Mouse (Mus musculus): Measurements from ENCODE around the gene Dyrk3.
A peak's percentile ranks its signal among the peaks of the same experiment; 100 is the strongest.
"Not testable (repeated sequence)": the region's sequence is repeated elsewhere in the genome, so short reads cannot be mapped to it uniquely, and the experiment has no call there.

Gene Dyrk3

GRCm38 (mm10) chr1:131138191-131139016 is at the start of gene Dyrk3:
Dyrk3 (minus strand) TSS chr1:131138340.
- peak; percentile 90 for DNase-seq (ENCODE audit: low read depth, low spot score)

DNA sequence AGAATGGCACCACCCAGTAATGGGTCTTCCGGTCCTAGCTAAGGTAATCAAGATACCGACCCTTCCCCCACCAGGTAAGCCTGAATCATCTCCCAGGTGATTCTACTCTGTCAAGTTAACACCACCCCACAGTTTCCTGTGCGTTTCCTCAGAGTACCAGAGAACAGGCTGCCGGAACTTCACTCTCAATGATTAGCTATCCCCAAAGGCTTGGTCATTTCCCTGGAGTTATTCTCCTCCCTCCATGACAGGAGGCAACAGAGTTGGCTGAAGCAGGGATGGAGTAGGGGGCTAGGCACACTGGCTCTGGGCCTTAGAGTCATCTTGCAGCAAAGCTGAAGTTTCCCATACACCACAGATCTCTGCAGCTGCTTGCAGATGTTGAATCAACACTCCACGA is 49.7 kb upstream of the Dyrk3 start:
- no peak for DNase-seq (ENCODE audit: low read depth, low spot score)

GRCm38 (mm10) chr1:131186995-131187394 is 48.9 kb upstream of the Dyrk3 start:
- DNase-seq (ENCODE audit: low read depth, low spot score), result no peak

DNA sequence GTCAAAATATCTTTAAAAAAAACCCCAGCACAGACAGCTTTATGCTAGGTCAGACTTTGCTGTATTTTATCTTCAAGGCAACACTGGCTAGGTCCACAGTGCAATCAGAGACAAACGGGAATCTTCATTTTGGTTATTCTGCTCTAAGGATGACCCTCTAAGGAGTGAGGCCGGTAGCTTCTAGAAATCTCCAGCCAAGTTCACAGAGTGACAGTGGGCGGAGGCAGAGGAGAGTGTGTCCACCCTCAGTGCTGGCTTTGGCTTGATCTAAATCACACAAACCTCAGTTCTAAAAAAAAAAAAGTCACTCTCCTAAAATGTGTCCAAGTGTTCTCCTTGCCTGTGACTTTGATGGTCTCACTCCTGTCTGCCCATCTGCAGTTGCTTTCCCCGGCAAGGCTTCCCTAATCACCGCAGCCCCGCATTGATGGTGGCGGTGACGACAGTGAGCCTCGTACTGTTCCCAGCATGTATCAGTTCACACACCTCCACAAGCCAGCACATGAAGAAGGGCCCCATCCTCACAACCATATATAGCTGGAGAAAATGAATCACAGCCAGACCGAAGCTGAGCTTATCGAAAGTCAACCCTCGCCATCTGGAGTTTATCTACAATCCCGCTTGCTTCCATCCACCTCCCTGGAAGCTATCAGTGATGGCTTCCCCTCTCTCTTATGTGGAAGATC is 47.8 kb upstream of the Dyrk3 start:
- DNase-seq (ENCODE audit: low read depth, low spot score), result no peak

DNA sequence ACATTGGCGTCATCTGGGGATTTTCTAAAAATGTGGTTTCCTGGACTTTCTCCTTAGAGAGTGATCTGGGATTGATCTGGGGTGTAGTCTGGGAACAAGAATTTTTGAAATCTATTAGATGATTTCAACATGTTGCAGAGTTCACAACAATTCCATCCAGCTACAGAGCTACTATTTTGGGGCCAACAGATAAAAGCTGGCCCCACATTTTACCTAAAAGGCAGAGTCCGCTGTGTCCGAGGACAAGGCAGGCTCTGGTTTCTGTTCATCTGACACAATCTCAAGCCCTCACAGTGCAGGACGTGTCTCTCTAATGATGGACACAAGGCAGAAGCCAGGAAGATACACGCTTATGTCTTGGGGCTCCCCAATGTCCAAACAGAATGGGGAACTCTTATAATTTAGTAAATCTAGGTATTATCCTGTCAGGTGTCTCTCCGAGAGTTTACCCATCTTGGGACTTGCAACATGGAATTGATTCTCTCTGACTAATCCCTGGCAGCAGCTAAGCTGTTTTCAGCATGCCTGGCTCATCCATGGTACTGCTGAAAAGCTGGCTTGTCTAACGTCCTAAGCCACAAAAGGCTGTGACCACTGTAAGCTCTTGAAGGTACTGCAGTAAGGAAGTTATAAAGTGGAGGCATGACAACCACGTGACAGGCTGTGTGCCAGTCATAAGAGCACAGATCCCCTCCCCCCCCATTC is 47.0 kb upstream of the Dyrk3 start:
- DNase-seq (ENCODE audit: low read depth, low spot score), result no peak

DNA sequence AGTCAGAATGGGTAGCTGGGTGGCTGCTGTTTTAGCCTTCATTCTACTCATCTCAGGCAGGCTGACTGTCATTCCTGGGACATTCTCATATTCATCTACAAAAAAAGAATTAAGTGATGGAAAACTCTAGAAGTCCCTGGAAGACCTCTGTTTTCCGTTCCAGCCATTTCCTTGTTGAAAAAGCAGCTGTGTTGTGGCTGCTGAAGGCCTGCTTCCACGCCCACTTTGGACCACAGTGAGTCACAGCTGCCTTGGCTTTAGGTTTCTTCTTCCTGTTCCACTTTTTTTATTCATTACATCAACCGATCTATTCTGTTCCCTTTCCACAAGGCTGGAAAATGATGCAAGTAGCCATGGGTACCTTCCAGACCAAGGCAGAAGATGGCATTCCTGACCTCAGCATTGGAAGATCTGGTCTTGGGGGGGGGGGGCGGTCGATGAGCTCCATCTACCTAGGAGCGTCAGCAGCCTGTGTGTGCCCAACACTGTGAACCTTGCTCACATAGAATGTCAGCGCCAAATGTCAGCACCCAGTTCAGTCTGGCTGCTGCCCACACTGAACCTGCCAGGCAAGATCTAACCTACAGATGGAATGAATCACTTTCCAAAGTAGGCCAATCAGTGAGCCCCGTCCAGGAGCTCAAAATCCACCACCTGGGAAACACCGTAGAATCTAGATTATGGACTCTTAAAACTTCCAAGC is 46.3 kb upstream of the Dyrk3 start:
- no peak for DNase-seq (ENCODE audit: low read depth, low spot score)

GRCm38 (mm10) chr1:131183201-131183600 is 45.1 kb upstream of the Dyrk3 start:
- DNase-seq (ENCODE audit: low read depth, low spot score), result no peak

DNA sequence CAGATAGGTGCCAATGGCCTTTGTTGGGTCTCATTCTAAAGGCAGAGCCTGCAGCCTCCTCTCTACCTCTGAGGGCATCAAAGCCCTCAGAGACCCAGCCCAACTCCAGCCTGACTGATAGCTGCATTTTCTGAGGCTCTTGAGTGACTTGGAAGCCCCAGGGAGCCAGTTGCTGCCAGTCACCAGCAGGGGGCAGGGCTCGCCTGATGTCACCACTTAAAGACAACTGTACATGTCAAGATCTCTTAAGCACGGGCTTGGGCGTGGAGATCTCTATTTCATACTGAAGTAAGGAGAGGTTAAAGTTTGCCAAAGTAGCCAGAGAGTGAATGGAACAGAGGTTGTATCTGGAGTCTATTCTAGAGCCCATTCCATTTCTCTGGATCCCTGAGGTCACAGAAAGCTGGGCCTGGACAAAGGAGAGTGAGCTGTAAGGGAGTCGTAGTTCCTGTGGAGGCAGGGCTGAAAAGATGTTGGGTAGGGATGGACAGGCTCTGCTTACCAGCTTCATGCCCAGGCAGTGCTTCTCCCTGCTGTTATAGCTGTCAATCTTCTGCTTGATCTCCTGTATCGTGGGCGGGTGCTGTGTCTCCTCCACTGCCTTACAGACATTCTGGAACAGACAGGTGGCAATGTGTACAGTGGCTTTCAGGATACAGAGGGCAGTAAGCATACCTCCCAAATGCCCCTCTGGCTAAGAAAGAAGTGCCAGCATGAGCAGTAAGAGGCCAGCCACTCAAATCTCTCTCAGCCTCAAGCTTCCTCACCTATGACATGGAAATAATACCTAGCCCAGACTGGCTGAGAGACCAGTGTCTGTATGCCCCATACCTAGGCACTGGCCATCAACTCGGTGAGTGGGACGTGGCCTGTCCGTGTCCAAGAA is 43.7 kb upstream of the Dyrk3 start:
- DNase-seq (ENCODE audit: low read depth, low spot score), result peak; percentile 55

DNA sequence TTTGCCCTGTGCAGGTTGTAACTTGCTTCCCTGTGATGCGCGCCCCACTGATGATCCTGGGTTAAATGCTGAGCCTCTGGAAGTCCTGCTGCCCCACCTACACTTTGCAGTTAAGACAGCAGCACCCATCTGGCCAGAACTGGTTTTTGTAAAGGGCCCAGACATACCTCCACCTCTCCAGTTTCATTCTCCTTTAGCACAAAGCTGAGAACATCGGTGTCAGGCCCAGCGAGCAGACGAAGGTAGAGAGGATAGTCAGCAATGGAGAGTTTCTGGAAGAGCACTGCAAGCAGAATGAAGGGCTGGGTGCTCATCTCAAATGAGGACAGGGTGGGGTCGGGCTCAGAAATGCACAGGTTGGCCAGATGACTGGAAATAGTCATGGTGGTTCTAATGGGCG is 42.2 kb upstream of the Dyrk3 start:
- DNase-seq (ENCODE audit: low read depth, low spot score), result no peak

GRCm38 (mm10) chr1:131178083-131178482 is 39.9 kb upstream of the Dyrk3 start:
- DNase-seq (ENCODE audit: low read depth, low spot score), result no peak

GRCm38 (mm10) chr1:131177249-131177648 is 39.1 kb upstream of the Dyrk3 start:
- no peak for DNase-seq (ENCODE audit: low read depth, low spot score)

GRCm38 (mm10) chr1:131175819-131176218 is 37.7 kb upstream of the Dyrk3 start:
- DNase-seq (ENCODE audit: low read depth, low spot score), result no peak

DNA sequence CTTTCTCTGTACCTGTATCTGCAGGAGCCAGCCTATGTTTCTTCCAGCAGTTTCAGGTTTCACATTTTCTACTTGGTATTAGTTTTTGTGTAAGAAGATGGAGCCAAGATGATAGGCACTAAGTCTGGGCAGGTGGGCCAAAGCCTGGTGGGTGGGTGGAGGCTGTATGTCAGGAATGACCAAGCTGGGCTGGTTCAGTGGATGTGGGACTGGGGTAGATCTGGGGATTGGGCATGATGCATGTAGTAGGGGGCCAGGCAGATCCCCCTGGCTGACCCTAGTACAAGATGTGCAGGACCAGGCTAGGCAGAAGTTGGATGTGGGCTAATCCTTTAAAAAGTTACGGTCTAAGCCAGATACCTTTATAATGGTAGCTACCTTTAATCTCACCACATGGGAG is 37.0 kb upstream of the Dyrk3 start:
- no peak for DNase-seq (ENCODE audit: low read depth, low spot score)

GRCm38 (mm10) chr1:131174299-131174861 is 36.2 kb upstream of the Dyrk3 start:
- DNase-seq (ENCODE audit: low read depth, low spot score), result no peak

DNA sequence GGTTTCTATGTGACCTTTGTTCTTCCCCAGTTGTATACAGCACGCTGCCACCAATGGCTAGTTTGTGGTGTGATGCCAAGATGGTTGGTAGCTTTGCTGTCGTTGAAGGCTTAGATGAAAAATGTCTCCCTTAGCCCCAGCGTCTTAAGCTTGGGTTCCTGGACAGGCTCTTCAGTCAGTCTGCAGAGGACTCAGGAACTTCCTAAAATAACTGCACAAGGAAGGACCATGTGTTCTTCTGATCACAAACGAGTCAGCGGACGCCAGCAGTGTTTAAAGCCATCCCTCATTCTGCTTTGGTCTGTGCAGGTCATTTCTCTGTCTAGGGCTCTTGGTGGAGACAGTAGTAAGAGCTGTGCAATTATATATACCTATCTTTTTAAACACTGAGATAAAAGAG is 35.7 kb upstream of the Dyrk3 start:
- no peak for DNase-seq (ENCODE audit: low read depth, low spot score)

DNA sequence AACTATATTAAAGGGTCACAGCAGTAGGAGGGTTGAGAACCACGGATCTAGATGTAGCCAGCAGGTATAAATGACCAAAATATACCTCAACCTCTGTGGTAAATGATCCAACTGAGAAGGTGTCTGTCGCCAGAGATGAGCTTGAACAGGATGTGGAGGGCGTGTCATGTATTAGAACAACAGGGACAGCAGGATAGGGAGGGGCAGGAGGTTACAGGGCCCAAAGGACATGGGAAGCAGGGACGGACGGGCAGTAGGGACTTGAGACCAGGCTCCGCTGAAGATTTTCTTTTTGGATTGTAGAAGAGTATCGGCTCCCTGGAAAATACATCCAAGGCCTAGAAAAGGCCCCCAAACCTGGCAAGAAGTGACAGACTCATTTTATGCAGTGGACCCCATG is 34.9 kb upstream of the Dyrk3 start:
- DNase-seq (ENCODE audit: low read depth, low spot score), result no peak

DNA sequence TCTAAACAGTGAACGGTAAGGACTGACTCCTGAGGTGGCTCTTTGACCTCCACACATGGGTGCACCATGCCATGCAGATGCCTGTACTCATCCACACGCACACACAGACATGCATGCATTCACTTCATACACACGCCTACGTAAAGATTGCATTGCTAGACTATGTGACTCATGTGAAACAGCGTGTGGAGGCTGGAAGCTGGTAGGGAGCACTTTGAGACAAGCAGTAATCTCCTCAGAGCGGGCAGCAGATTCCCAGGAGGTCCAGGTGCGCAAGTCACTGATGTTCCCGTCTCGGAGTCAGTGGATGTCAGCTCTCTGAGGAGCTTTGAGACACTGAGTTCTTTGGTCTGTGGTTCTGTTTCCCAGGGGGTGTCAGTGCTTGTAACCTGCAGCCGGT is 29.5 kb upstream of the Dyrk3 start:
- no peak for DNase-seq (ENCODE audit: low read depth, low spot score)

DNA sequence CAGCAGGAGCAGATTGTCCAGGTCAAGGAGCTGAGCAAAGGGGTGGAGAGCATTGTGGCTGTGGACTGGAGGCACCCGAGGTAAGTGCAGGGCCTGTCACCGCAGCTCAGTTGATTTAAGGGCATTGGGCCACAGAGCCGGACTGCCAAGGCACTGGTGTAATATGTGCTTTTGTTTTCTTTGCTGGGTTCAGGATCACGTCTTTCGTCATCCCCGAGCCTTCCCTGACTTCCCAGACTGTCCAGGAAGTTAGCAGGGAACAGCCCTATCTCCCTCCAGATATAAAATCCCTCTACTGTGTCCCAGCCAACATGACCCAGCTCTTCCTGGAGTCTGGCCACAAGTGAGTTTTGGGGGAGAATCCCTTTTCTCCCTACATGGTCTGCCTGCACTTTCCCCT is 26.3 kb upstream of the Dyrk3 start:
- DNase-seq (ENCODE audit: low read depth, low spot score), result no peak

- no peak for DNase-seq (ENCODE audit: low read depth, low spot score)
These were observed 23.0 kb upstream of the Dyrk3 start for GRCm38 (mm10) chr1:131161091-131161490.

DNA sequence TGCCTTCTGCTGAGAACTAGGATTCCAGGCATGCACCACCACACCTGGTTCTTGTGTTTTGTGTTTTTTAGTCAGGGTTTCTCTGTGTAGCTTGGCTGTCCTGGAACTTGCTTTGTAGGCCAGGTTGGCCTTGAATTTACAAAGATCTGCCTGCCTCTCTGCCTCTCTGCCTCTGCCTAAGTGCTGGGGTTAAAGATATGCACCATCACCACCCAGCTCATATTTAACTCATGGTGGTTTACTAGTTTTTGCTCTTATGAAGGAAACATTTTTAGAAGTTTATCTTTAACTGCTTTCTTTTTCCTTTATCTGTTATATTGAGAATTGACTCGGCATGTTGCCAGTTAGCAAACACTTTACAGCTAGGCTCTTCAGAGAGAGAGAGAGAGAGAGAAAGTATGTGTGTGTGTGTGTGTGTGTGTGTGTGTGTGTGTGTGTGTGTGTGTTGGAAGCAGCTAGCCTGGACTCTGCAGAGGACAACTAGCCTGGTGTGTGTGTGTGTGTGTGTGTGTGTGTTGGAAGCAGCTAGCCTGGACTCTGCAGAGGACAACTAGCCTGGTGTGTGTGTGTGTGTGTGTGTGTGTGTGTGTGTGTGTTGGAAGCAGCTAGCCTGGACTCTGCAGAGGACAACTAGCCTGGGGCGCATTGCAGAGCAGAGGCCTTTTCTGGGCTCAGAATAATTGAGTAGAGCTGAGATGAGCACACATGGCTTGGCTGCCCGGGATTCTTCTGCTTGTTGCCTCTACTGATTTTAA is 21.6 kb upstream of the Dyrk3 start:
- DNase-seq (ENCODE audit: low read depth, low spot score), result not testable (repeated sequence)

Measured in forelimb bud, embryonic 11.5 days (tissue).